Mouse (Mus musculus) right cerebral cortex, adult 2 months (tissue): ENCODE data around the gene Gjd3.
A peak's percentile ranks its signal among the peaks of the same experiment; 100 is the strongest.

Experiments
- DNase-seq, 2 experiments: peaks; one replicate each; pipeline ENCODE4 v3.0.0; 2021 to 2022; ENCODE audit warnings: low spot score in 2 of 2

Gene Gjd3

DNA sequence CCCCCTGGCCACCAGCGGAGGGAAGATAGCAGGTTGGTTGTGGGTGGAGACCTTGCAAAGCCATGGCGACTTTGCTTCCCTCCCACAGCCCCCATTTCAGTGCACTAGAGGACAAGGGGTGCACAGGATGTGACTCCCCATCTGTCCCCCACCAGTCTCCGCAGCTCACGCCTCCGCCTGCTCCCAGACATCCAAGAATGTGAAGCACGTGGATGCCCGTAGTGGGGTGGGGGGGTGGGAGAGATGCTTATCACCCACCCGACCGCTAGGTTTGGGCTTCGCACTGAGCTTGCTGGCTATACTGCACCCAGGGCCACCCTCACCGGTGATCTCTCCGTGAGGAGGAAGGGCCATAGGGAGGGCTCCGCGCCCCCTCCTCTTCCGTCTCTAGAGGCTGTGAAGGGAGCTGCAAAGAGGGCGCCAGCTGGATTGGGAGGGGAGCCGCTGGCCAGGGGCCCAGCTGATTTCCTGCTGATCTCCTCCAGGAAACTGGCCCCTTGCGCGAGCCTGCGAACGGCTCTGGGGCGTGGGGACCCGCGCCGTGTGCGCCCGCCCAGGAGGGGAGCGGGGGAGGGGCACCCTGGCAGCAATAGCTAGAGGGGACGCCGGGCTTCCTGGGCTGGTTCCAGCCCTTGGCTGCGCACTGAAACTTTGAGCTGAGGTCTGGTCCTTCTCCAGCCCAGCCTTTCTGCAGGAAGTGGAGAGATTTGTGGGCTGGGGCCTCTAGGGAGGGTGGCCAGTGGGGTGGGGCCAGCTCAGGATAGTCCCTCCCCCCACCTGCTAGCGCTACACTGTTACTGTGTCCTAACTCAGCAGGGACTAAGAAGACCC is 19.4 kb downstream of the Gjd3 start:
- DNase-seq = no peak

DNA sequence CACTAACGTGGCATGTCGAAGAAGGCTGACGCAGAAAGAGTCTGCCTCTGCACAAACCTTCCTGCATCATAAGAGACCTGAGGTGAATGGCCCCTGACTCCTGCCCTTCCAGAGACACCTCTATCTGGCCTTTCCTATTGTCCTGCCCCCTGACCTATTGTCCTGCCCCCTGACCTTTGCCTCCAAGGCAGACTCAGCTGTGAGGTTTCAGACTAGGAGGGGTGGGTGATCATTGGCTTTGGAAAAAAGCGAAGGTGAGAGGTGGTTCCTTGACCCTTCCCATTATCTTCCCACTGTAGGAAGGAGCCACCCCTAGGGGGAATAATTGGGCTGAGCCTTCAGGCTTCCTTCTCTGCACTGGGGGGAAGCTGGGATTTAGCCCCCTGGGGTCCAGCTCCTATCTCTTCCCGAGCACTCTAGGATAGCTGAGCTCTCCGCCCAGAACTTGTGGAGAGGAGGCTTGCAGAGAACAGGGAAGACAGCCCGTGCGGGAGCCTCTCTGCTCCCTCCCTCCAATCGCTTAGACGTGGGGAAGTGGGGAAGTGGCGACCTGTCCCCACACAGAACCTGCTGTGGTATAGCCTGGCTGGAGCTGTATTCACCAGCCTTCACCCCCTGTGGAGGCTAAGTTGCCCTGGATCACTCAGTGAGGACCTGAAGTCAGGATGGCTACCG is 20.3 kb downstream of the Gjd3 start:
- no peak for DNase-seq

DNA sequence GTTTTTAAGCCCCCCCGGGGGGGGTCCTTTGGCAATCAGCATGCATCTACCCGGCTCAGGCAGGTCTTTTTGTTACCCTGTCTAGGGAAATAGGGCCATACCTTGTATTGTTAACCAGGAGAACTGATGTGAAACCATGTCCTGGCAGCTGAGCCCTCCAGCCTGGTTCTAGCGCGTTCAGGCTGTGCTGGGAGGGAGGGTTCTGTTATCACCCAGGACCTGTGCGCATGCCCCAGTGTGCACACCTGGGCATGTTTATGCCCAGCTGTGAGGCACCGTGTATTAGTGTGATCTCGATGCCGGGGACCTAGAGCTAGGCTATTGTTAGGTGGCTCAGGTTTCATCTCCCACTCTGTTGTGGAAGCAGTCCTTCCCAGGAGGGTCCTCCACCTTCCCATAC is 21.1 kb downstream of the Gjd3 start:
- DNase-seq = no peak

DNA sequence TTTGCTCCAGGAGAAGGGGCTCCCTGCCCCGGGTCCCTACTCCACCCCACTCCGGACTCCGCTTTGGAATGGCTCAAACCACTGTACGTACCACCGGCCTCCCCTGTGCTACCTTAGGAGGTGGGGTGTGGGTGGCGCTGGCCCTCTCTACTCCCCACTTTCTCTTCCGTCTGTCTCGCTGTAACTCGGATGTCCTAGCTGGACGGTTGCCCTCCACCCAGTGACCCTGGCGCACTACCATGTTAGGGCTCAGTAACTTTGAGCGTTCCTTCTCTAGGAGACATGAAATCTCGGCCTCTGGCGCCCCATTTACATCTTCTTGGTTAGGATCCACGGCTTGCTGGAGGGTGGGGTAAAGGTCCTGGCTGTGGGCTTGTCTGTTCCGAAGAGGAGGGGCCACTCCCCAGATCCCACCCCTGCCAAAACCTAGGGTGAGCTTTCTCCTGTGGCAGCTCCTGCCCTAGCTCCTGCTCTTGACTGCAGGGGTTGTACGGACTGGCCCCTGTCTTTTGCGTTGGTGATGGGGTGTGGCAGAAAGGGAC is 21.7 kb downstream of the Gjd3 start:
- no peak for DNase-seq

DNA sequence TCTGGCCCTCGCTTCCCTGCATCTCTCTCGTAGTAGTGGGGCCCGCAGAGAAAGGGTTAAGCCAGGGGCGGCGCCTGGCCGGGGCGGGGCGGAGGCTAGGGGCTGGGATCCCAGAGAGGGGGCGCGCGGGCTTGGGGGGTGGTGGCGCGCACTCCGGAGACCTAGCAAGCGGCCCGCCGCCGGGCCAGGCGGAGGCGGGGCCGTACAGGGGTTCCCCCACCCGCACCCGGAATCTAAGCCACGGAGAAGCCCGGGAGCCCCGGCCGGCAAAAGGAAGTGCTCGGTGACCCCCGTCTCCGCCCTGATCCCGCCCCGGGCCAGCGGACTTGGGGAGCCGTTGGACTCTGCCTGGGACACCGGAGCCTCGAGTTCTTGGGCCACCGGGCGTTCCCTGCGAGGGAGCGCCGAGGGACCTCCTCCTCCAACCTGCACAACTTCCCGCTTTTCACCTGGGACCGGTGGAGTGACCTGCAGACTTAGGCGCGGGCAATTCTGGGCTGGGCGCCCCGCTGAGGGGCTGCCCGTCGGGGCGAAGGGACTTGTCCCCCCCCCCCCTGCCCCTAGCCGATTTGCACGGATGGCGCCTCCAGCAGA is 22.4 kb downstream of the Gjd3 start:
- no peak for DNase-seq

DNA sequence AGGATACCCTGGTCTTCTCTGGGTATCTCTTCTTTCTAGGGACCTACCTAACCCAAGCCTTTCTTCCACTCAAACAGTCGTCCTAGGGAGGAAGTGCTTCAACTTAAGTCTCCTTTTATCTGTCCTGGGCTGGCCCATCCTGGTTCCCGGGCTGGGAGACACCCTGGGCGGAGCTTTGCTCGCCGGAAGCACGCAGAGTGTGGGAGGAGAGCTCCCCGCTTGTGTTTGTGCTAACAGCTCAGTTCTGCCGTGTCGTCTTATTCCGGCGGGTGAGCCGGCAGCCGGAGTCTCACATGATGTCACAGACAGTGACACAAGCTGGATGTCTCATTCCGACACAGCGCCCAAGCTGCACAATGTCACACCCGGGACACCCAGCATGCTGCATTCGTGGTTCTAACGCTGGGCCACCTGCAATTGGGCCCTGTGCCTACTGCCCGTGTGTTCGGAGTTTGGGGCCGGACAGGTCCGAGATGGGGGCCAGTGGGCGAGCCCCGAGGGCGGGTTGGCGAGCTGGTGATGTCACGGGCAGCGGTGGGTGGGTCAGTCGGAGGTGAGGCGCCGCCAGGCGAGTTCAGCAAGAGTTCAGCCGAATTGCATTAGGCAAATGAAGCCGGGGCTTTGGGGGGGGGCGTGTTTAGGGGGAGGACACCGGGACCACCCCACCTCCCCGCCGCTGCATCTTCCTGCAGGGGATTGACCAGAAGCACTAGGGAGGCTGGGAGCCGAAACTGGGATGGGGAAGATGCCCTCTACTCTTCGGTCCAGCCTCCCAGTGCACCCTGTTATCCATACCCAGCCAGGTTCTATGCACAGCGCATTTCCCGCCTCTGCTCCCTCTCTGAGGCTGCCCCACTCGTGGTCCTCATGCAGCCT is 23.1 kb downstream of the Gjd3 start:
- peak; percentile 73 for DNase-seq

DNA sequence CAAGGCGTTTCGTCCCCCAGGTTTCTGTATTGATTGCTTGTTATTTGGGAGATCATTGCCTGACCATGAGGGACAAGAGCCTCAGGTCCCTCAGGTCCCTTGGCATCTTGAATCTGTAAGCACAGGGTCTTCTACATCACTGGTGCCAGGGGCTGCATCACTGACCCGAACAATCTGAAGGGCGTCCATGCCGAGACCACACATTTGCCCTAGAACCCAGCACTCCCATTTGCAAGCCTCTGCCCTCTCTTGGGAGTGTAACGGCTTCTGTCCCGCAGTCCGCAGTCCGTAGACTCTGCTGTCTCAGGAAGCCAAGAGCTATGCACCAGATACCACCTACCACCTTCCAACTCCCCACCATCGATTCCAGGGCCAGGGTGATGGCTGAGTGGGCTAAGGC is 26.5 kb downstream of the Gjd3 start:
- DNase-seq = no peak

DNA sequence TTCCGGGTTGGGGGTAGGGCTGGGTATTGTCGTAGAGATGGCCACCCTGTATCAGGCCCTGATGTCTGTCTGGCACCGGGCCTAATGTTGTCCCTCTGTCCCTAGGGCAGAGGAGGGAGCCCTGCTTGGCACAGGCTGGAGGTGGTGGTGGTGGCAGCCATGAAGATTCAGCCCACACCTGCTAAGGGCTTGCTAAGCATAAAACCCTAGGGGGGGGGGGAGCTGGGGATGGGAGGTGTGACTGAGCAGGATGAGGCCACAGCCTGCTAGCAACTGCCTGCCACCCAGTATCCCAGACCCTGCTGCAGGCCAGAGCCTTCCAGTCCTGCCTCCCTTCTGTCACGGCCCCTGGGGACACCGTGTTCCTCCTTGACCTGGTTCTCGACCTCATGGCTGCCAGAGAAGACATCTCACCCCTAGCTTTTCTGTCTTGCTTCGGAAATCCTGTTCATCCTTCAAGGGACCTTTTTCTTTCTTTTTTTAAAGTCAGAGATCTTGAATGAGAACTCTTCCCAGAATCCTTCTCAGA is 27.0 kb downstream of the Gjd3 start:
- no peak for DNase-seq

DNA sequence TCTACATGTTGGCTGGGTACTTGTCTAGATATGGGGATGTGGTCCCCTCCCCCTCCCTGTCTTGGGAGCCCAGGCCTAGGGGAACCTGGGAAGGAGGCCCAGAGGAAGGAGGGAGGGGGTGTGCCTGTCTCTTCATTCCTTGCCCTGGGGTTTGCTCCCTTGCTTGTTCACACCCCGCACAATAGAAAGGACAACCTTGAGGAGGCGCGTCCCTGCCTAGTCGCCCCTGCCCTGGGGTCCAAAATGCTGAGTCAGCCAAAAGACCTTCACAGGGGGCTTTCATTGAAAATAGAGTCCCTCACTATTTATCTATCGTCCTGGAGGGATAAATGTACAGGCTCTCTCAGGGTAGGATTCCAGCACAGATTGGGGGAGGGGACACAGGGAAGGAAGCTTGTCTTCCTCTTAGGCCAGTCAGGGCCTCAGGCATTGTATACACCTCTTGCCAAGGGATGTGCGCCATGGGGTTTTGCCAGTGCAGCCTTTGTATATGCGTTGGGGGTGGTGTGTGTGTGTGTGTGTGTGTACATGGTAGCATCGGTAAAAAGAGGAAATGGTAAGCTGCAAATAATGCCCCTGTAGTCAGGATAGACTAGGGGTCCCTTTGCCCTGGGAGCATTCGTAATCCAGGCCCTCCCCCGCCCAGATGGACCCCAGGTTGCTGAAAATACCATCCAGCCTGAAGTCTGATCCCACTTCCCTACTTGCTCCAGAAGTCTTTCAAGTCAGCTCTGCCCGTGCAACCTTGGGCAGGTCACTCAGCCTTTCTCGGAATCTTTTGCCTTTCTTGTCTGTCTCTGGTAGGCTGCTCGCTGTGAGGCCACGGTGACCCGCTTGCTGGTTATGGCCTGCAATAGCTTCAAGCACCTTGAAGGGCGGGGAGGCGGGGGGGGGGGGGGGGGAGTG is 27.8 kb downstream of the Gjd3 start:
- no peak for DNase-seq

DNA sequence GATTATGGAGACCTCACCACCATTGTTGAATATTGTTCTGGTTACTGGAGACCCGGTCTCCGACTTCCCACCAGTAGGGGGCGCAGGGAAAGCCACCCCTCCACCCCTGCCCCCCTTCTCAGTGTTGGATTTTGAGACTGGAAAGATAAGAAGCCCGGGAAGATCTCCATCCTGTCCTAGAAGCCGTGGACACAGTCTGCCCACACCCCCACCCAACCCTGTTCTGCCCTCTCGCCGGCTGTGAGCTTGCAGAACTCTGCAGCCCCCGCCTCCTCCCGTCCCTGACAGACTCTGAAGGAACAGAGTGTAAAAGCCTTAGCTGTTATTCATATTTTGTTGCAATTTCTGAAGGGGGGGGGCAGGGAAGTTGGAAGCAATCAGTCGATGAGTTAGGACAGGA is 28.4 kb downstream of the Gjd3 start:
- peak; percentile 62 to 68 for DNase-seq

DNA sequence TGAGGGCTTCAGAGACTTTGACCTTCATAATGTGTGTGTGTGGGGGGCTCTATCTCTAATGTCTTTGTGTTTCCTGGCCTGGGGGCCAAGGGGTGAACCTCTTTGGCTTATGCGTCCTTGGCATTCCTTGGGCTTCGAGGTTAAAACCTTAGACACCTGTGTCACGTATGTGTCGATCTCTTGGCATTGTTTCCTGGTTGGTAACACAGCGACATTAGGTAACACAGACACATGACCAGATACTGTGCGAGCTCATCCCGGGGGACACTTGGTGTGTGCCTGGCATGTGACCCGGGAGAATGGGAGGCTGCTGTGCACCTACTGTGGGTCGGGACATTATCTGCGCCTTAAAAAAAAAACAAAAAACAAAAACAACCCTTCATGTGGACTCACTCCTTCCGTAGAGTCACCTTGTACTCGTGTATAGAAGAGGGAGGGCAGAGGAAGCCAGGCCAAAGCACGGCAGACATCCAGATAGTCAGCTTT is 28.9 kb downstream of the Gjd3 start:
- DNase-seq = no peak

DNA sequence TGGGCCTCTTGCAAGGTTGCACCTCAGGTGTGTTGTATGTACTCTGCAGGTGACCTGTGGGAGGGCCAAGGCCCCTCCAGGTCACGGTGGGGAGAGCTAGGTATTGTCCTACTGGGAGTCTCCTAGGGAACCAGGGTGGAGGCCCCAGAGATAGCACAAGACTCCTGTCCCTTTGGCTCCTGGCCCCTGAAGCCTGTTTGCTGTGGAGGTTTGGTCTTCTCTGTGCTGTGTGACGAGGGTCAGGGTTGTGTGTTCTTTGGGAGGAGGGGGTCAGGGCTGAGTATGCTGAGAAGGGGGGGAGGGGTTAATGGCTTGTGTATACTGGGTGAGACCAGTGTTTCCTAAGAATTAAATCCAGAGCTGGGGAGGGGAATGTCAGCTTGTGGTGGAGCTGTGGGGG is 29.5 kb downstream of the Gjd3 start:
- DNase-seq = no peak

DNA sequence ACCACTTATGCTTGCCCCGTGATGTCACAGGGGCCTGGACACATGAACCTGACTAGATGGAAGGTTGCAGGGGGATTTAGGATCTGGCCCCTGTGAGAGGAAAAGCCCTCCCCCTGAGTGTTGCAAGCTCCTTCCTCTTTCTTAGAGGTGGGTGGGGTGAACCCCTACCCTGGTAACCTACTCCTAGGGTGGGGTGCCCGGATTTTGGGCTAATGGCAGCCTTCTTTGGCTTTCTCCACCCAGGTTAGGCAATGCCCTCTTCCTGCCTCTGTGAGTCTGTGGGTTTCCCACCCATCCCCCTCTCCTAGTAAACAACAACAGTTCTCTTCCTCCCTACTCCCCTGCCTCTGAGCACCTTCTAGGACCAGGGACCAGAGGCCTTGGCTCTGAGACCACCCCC is 30.1 kb downstream of the Gjd3 start:
- DNase-seq = no peak

DNA sequence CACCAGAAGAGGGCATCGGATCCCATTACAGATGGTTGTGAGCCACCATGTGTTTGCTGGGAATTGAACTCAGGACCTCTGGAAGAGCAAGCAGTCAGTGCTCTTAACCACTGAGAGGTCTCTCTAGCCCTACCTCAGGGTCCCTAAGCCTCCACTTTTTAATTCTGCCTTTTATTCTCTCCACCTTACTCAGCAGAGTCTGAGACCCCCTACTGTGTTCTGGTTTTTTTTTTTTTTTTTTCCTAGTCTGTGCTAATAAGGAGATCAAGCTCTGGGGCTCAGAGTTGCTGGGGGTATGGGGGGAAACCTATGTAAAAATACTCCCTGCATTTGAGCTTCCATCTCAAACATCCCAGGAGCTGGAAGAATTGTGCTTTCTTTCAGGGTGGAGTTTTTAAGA is 30.7 kb downstream of the Gjd3 start:
- DNase-seq = no peak

DNA sequence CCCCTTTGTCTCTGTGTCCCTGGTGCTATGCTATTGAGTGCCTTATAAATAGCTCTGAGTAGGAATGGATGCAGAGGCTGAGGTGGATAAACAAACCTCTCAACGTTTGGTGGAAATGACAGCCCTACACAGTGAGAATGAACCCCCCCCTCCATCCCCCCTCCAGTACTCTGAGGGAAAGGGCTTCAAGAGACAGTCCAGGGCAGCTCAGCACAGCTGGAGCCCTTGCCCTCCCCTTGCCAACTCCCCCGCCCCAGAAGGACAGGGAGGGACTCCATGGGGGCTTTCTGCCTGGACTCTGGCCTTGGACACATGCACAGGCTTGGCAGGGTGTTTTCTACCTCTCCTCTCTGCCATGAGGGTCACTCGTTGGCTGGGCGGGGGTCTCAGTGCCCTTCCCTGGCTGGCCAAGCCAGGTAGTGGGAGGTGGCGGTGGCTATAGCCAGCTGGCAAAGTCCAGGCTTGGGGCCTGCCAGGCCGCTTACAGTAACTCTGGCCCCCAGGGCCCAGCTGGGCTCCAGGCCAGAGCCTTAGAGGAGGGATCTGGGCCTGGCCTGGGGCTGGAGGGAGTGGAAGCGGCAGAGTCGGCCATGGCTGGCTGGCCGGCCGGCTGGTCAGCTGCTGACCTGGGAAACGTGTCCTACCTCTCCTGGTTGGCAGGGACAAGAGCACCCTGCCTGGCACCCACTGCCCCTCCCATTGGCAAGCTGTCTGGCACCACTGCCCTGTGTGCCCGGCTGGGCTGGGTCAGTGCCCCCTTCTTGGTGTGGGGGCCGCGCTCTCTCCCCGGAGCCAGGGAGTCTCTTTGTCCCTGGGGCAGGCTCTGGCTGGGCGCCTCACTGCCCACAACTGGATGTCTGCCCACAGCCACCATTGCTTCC is 31.6 kb downstream of the Gjd3 start:
- no peak for DNase-seq

DNA sequence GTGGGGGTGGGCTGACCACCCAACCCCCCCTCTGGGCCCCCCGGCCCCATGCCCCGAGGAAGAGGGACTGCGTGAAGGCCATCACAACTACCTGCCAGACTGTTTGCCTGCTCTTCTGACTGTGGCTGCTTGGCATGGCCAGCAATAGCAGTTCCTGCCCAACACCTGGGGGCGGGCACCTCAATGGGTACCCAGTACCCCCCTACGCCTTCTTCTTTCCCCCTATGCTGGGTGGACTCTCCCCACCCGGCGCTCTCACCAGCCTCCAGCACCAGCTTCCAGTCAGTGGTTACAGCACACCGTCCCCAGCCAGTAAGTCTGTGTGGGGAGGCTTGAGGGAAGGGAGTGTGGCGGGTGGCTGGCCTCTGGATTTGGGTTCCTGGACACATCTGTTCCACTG is 32.3 kb downstream of the Gjd3 start:
- DNase-seq = no peak

DNA sequence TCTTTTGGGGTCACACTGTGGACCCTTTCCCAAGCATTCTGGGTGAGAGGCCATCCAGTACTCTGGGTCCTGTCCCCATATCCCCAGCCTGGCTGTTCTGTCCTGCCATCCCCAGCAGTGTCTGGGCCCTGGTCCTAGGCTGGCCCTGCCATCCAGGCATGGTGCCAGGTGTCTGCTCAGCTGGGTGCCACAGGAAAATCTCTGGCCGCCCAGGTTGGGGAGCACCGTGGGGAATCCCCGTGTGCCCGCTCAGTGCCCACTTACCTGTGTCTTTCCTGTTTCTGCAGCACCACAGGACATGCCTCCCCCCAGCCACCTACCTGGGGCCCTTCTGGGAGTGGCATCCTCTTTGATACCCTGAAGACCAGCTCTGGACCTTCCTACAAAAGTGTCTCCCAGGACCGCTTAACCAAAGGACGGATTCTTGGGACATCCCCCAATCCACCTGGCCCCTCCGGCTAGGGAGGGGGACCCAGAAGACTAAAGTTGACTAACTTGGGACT is 32.8 kb downstream of the Gjd3 start:
- DNase-seq = no peak

DNA sequence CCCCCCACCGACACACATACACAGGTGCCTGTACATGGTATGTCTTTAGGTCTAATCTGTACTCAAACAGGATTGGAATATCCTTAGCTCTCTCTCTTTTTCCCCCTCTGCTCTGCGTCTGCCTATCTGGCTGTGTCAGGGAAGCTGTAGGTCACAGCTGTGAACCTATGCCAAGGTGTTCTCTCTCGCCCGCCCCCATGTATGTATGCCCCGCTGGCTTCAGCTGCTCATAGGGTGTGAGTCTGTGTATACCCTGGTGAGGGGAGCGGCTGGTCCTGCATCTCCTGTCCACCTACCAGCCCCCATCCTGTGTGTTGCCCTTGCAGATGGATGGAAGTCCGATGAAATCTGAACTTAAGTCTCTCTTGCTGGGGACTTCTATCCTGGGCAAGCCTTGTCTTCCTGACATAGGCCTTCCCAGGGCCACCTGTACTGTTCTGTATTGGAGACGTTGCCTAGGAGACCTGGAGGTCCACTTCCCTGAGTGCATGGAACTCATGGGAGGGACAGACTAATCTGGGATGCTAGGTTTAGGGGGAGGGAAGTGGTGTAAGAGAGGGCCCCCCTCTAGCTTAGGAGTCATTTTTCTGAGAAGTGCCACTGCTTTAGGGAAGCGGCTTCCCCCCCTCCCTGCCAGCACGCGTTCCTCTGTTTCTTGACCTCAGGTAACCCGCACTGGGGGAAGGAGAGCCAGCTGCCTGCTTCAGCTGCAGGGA is 33.4 kb downstream of the Gjd3 start:
- no peak for DNase-seq
